Mouse (Mus musculus): Measurements from ENCODE around the gene Itpr3.

The Itpr3 gene

GRCm38 (mm10) chr17:27038335-27039050 lies 18.6 kb upstream of the Itpr3 start:
- no peak for DNase-seq

- DNase-seq: no peak
Measured at GRCm38 (mm10) chr17:27039432-27040102, 17.5 kb upstream of the Itpr3 start.

- DNase-seq: no peak
Measured at GRCm38 (mm10) chr17:27040304-27041045, 16.6 kb upstream of the Itpr3 start.

GRCm38 (mm10) chr17:27041046-27041786 lies 15.9 kb upstream of the Itpr3 start:
- DNase-seq: no peak

- DNase-seq: no peak
Measured at GRCm38 (mm10) chr17:27041787-27042055, 15.4 kb upstream of the Itpr3 start.

- DNase-seq: no peak
Measured at GRCm38 (mm10) chr17:27042840-27043239, 14.3 kb upstream of the Itpr3 start.

GRCm38 (mm10) chr17:27045164-27045563 lies 11.9 kb upstream of the Itpr3 start:
- DNase-seq: no peak

GRCm38 (mm10) chr17:27047762-27048444 lies 9.2 kb upstream of the Itpr3 start:
- DNase-seq: no peak

- DNase-seq: no peak
Measured at GRCm38 (mm10) chr17:27048445-27049239, 8.5 kb upstream of the Itpr3 start.

GRCm38 (mm10) chr17:27050853-27051252 lies 6.3 kb upstream of the Itpr3 start:
- DNase-seq: no peak

- no peak for DNase-seq
Measured at GRCm38 (mm10) chr17:27051514-27051913, 5.6 kb upstream of the Itpr3 start.

GRCm38 (mm10) chr17:27056170-27056569 lies 934 bp upstream of the Itpr3 start:
- no peak for DNase-seq

- DNase-seq: peak; percentile 49
Measured at GRCm38 (mm10) chr17:27057517-27058055, 482 bp downstream of the Itpr3 start.

- DNase-seq: no peak
Measured at GRCm38 (mm10) chr17:27060698-27061097, 3.6 kb downstream of the Itpr3 start.

- no peak for DNase-seq
Measured at GRCm38 (mm10) chr17:27061727-27062126, 4.6 kb downstream of the Itpr3 start.

GRCm38 (mm10) chr17:27062684-27063083 lies 5.6 kb downstream of the Itpr3 start:
- DNase-seq: no peak

- no peak for DNase-seq
Measured at GRCm38 (mm10) chr17:27063717-27064116, 6.6 kb downstream of the Itpr3 start.

- DNase-seq: no peak
Measured at GRCm38 (mm10) chr17:27064195-27064594, 7.1 kb downstream of the Itpr3 start.

- no peak for DNase-seq
Measured at GRCm38 (mm10) chr17:27066065-27066464, 9.0 kb downstream of the Itpr3 start.

- no peak for DNase-seq
Measured at GRCm38 (mm10) chr17:27069071-27069470, 12.0 kb downstream of the Itpr3 start.

- DNase-seq: peak; percentile 60
Measured at GRCm38 (mm10) chr17:27070913-27071312, 13.8 kb downstream of the Itpr3 start.

GRCm38 (mm10) chr17:27071630-27072029 lies 14.5 kb downstream of the Itpr3 start:
- DNase-seq: peak; percentile 93

Data from cerebellum, adult 9-11 months (tissue).